Mouse (Mus musculus) liver, embryonic 14.5 days (tissue): ENCODE results near the gene Vac14. TPM values are rescaled to one million over a fixed set of nuclear protein-coding genes. Genes with fewer than 3 reads are reported as not detected.

Source experiments
- ATAC-seq: fragments of 200-750 bp; cut with Nextera tagmentation; 2 replicates; pipeline ENCODE4 v1.8.0; 2017; ENCODE audit warnings: moderate number of reproducible peaks, mild to moderate bottlenecking, moderate library complexity; ENCODE audit not compliant: insufficient read depth
- DNase-seq, 3 experiments: peaks; one replicate each; pipeline ENCODE4 v3.0.0-alpha.2; 2012 to 2013; ENCODE audit warnings: low read depth in 3 of 3, low spot score in 3 of 3
- H3K27ac ChIP-seq: fragments of 300-500 bp; sonication (generic); 2 replicates; pipeline ENCODE4 v1.5.1; 2014; ENCODE audit warnings: moderate library complexity, mild to moderate bottlenecking, control low read depth, inconsistent platforms
- H3K27me3 ChIP-seq: fragments of 300-500 bp; sonication (generic); 2 replicates; pipeline ENCODE4 v1.6.1; 2014; ENCODE audit warnings: mild to moderate bottlenecking, low read length, moderate library complexity; ENCODE audit not compliant: control insufficient read depth, insufficient read depth
- H3K36me3 ChIP-seq: fragments of 300-500 bp; sonication (generic); replicated peaks from 2 replicates; pipeline ENCODE4 v1.6.1; 2014; ENCODE audit warnings: low read depth; ENCODE audit not compliant: control insufficient read depth, insufficient read depth
- H3K4me1 ChIP-seq, 2 experiments: fragments of 200-500 bp in 1 of 2; fragments of 300-500 bp in 1 of 2; sonication (generic) in 1 of 2; replicated peaks; 2 replicates each; pipeline ENCODE4 v1.6.1; 2012 to 2014; ENCODE audit warnings: antibody characterized with exemption in 1 of 2, inconsistent platforms in 1 of 2, low read length in 1 of 2; ENCODE audit not compliant: control insufficient read depth in 2 of 2, insufficient read depth in 2 of 2
- H3K4me2 ChIP-seq: fragments of 300-500 bp; sonication (generic); 2 replicates; pipeline ENCODE4 v1.6.1; 2014; ENCODE audit warnings: low read depth, mild to moderate bottlenecking, control low read depth, moderate library complexity
- H3K4me3 ChIP-seq, 2 experiments: fragments of 200-500 bp in 1 of 2; fragments of 300-500 bp in 1 of 2; sonication (generic) in 1 of 2; 2 replicates each; pipeline ENCODE4 v1.5.1; 2012 to 2014; ENCODE audit warnings: low read depth in 2 of 2, low read length in 2 of 2, mild to moderate bottlenecking in 2 of 2, control low read depth in 1 of 2, inconsistent platforms in 1 of 2, moderate library complexity in 1 of 2; ENCODE audit not compliant: insufficient read depth in 1 of 2
- H3K9ac ChIP-seq: fragments of 300-500 bp; sonication (generic); replicated peaks from 2 replicates; pipeline ENCODE4 v1.6.1; 2014; ENCODE audit warnings: mild to moderate bottlenecking, control low read depth, moderate library complexity
- H3K9me3 ChIP-seq: fragments of 300-500 bp; sonication (generic); 2 replicates; pipeline ENCODE4 v1.6.1; 2016; ENCODE audit warnings: low read length, mixed read lengths; ENCODE audit not compliant: control insufficient read depth
- CTCF ChIP-seq: IDR thresholded peaks from 2 replicates; pipeline ENCODE4 v1.5.1; 2016; ENCODE audit warnings: antibody characterized with exemption, low read depth, control low read depth
- EP300 ChIP-seq: IDR thresholded peaks from 2 replicates; pipeline ENCODE4 v1.6.1; 2016; ENCODE audit warnings: antibody characterized with exemption, low read depth
- WGBS: fragments of 180-500 bp; shearing (Covaris S2); extraction: QIAGEN DNeasy Blood & Tissue Kit; methylation state at CpG from one replicate; pipeline ENCODE4 v1.1.7; 2014; ENCODE audit not compliant: insufficient replicate concordance; 5-methylcytosine and 5-hydroxymethylcytosine counted together
- polyA plus RNA-seq, 2 experiments: library from polyadenylated mRNA; depleted of rRNA in 1 of 2; stranded (reverse) in 1 of 2; unstranded in 1 of 2; fragments of >200 nt; fragmentation: Nextera tagmentation in 1 of 2; extraction: Ambion mirVana in 1 of 2; gene quantifications; 2 replicates each; pipeline versions ENCODE4 v1.2.1 to v1.2.3; 2012 to 2014

The Vac14 gene
- polyA plus RNA-seq, 2 experiments = 11.2 to 14.8 TPM

GRCm38 (mm10) chr8:110705391-110706287, 87.3 kb downstream of the Vac14 start:
- WGBS = 47% methylated on average over 14 of the region's 14 CpGs
- TF ChIP-seq EP300 (no peak), CTCF (no peak)
- 0 out of 2 replicates have a peak, but pooled peaks cover 2% of the 10 kb centered on the region for H3K36me3 ChIP-seq
- no peak overlapping the region for H3K27ac ChIP-seq
- no peak overlapping the region for H3K4me2 ChIP-seq
- no peaks in the 10 kb centered on the region for H3K4me1 ChIP-seq
- H3K9me3 ChIP-seq = no peaks in the 10 kb centered on the region
- H3K9ac ChIP-seq = no peak overlapping the region
- H3K4me3 ChIP-seq = no peak overlapping the region
- DNase-seq = no peak
- no peaks in the 10 kb centered on the region for H3K27me3 ChIP-seq
- peak; percentile 35 for ATAC-seq

GRCm38 (mm10) chr8:110706288-110706870, 88.0 kb downstream of the Vac14 start:
- no peaks in the 10 kb centered on the region for H3K27me3 ChIP-seq
- TF ChIP-seq EP300 (no peak), CTCF (no peak)
- 70% methylated on average over 3 of the region's 3 CpGs for WGBS
- DNase-seq = no peak
- no peak overlapping the region for H3K9ac ChIP-seq
- H3K9me3 ChIP-seq = no peaks in the 10 kb centered on the region
- H3K4me3 ChIP-seq = no peak overlapping the region
- H3K4me2 ChIP-seq = no peak overlapping the region
- H3K36me3 ChIP-seq = 0 out of 2 replicates have a peak, but pooled peaks cover 3% of the 10 kb centered on the region
- H3K27ac ChIP-seq = no peak overlapping the region
- ATAC-seq = no peak
- H3K4me1 ChIP-seq = no peaks in the 10 kb centered on the region

GRCm38 (mm10) chr8:110708429-110708828, 90.0 kb downstream of the Vac14 start:
- Histone ChIP-seq H3K4me2 (no peak overlapping the region), H3K9me3 (no peaks in the 10 kb centered on the region), H3K27me3 (no peaks in the 10 kb centered on the region), H3K4me1 (no peaks in the 10 kb centered on the region), H3K9ac (no peak overlapping the region), H3K27ac (no peak overlapping the region), H3K4me3 (no peak overlapping the region), H3K36me3 (0 out of 2 replicates have a peak, but pooled peaks cover 3% of the 10 kb centered on the region)
- TF ChIP-seq CTCF = no peak
- no peak for DNase-seq
- WGBS = 84% methylated on average over 11 of the region's 11 CpGs
- no peak for ATAC-seq

GRCm38 (mm10) chr8:110710593-110710992, 92.2 kb downstream of the Vac14 start:
- H3K4me1 ChIP-seq = no peaks in the 10 kb centered on the region
- no peak overlapping the region for H3K4me3 ChIP-seq
- TF ChIP-seq CTCF = no peak
- TF ChIP-seq EP300 = no peak
- H3K9ac ChIP-seq = no peak overlapping the region
- H3K36me3 ChIP-seq = 0 out of 2 replicates have a peak, but pooled peaks cover 3% of the 10 kb centered on the region
- H3K27me3 ChIP-seq = no peaks in the 10 kb centered on the region
- no peak overlapping the region for H3K27ac ChIP-seq
- WGBS = 71% methylated on average over 3 of the region's 3 CpGs
- ATAC-seq (no peak), DNase-seq (no peak)
- H3K9me3 ChIP-seq = no peaks in the 10 kb centered on the region
- no peak overlapping the region for H3K4me2 ChIP-seq

GRCm38 (mm10) chr8:110711271-110711934, 93.0 kb downstream of the Vac14 start:
- ATAC-seq = 0 out of 2 replicates have a peak, but pooled peaks have one; percentile 27
- 60% methylated on average over 13 of the region's 13 CpGs for WGBS
- H3K9ac ChIP-seq = no peak overlapping the region
- DNase-seq = no peak
- 0 out of 2 replicates have a peak, but pooled peaks cover 3% of the 10 kb centered on the region for H3K36me3 ChIP-seq
- no peaks in the 10 kb centered on the region for H3K27me3 ChIP-seq
- H3K4me1 ChIP-seq = no peaks in the 10 kb centered on the region
- H3K27ac ChIP-seq = no peak overlapping the region
- no peak overlapping the region for H3K4me3 ChIP-seq
- H3K4me2 ChIP-seq = no peak overlapping the region
- no peaks in the 10 kb centered on the region for H3K9me3 ChIP-seq
- TF ChIP-seq EP300 (no peak), CTCF (peak; percentile 14; the same call in 1 of the 2 replicates)
